Comparison of ENCODE assay signal across 33 mouse cellular contexts in genomic region chr3:28643252-28643947, GRCm38 (mm10). TPM values are rescaled to one million over a fixed set of nuclear protein-coding genes. Genes with fewer than 3 reads are reported as not detected.
DNase-seq lines count a peak whose midpoint lies in the region; ATAC-seq and TF ChIP-seq lines count a peak whose summit lies in the region.
"Had no signal": no experiment of that assay in that cellular context is flagged by ENCODE, and none has a peak within 500 bp of the region (broad histone marks: within the 10 kb centered on the region; RNA-seq: fewer than 3 reads in every experiment).

No protein-coding gene starts in this region.

- 82% methylated on average over 9 of the region's 9 CpGs for WGBS in midbrain, postnatal 0 days
- 86% methylated on average over 9 of the region's 9 CpGs for WGBS in midbrain, embryonic 11.5 days
- WGBS in hindbrain, embryonic 15.5 days: 70% methylated on average over 9 of the region's 9 CpGs

- H3K4me1 ChIP-seq in midbrain, postnatal 0 days (ENCODE audit: insufficient read depth, low read length): no peaks in the 10 kb centered on the region
- H3K4me1 ChIP-seq in midbrain, embryonic 11.5 days (ENCODE audit: control insufficient read depth, insufficient read depth, low read length): no peaks in the 10 kb centered on the region
- no peaks in the 10 kb centered on the region for H3K4me1 ChIP-seq in hindbrain, embryonic 15.5 days (replicated peaks)
- H3K4me1 ChIP-seq: embryonic facial prominence, embryonic 10.5 days; embryonic facial prominence, embryonic 15.5 days; kidney, embryonic 15.5 days; liver, embryonic 12.5 days; neural tube, embryonic 12.5 days had no signal

- H3K4me2 ChIP-seq in midbrain, postnatal 0 days (ENCODE audit: low read depth, low read length, poor library complexity, severe bottlenecking): no peak overlapping the region
- H3K4me2 ChIP-seq in midbrain, embryonic 11.5 days: no peak overlapping the region
- H3K4me2 ChIP-seq in hindbrain, embryonic 15.5 days: no peak overlapping the region
- H3K4me2 ChIP-seq: embryonic facial prominence, embryonic 15.5 days; forebrain, embryonic 13.5 days; heart, embryonic 12.5 days; kidney, embryonic 15.5 days; liver, embryonic 12.5 days; midbrain, embryonic 13.5 days; neural tube, embryonic 12.5 days had no signal

- no peaks in the 10 kb centered on the region for H3K27me3 ChIP-seq in midbrain, postnatal 0 days (ENCODE audit: insufficient read depth, low read length)
- no peaks in the 10 kb centered on the region for H3K27me3 ChIP-seq in midbrain, embryonic 11.5 days (ENCODE audit: control insufficient read depth, insufficient read depth, low read length)
- no peaks in the 10 kb centered on the region for H3K27me3 ChIP-seq in hindbrain, embryonic 15.5 days
- H3K27me3 ChIP-seq: CH12.LX; embryonic facial prominence, embryonic 15.5 days; forebrain, embryonic 13.5 days; heart, embryonic 12.5 days; kidney, embryonic 15.5 days; liver, embryonic 12.5 days; midbrain, embryonic 13.5 days; neural tube, embryonic 12.5 days had no signal

- no peaks in the 10 kb centered on the region for H3K9me3 ChIP-seq in midbrain, postnatal 0 days (ENCODE audit: low read length)
- H3K9me3 ChIP-seq in midbrain, embryonic 11.5 days (ENCODE audit: control insufficient read depth, low read length): no peaks in the 10 kb centered on the region
- H3K9me3 ChIP-seq in hindbrain, embryonic 15.5 days: no peaks in the 10 kb centered on the region
- H3K9me3 ChIP-seq: embryonic facial prominence, embryonic 10.5 days; embryonic facial prominence, embryonic 15.5 days; forebrain, embryonic 13.5 days; heart, embryonic 12.5 days; kidney, embryonic 15.5 days; liver, embryonic 12.5 days; midbrain, embryonic 13.5 days; neural tube, embryonic 12.5 days had no signal

- TF ChIP-seq CTCF in midbrain, postnatal 0 days (IDR thresholded peaks at IDR 0.05): no peak

- H3K36me3 ChIP-seq in midbrain, postnatal 0 days (ENCODE audit: insufficient read depth, low read length): peaks cover 22% of the 10 kb centered on the region
- H3K36me3 ChIP-seq in midbrain, embryonic 11.5 days (ENCODE audit: control insufficient read depth, insufficient read depth, low read length): no peaks in the 10 kb centered on the region
- peaks cover 35% of the 10 kb centered on the region for H3K36me3 ChIP-seq in hindbrain, embryonic 15.5 days
- H3K36me3 ChIP-seq: embryonic facial prominence, embryonic 10.5 days; embryonic facial prominence, embryonic 15.5 days; kidney, embryonic 15.5 days; liver, embryonic 12.5 days had no signal

- H3K27ac ChIP-seq in midbrain, postnatal 0 days (ENCODE audit: low read depth, low read length): no peak overlapping the region
- no peak overlapping the region for H3K27ac ChIP-seq in midbrain, embryonic 11.5 days (ENCODE audit: low read depth, low read length)
- H3K27ac ChIP-seq in hindbrain, embryonic 15.5 days (replicated peaks): peak overlapping the region; percentile 43
- H3K27ac ChIP-seq: embryonic facial prominence, embryonic 10.5 days; embryonic facial prominence, embryonic 15.5 days; forebrain, embryonic 13.5 days; heart, adult 2 months; kidney, embryonic 15.5 days; liver, embryonic 12.5 days; midbrain, embryonic 13.5 days; neural tube, embryonic 12.5 days had no signal

- H3K4me3 ChIP-seq in midbrain, postnatal 0 days (ENCODE audit: low read depth, low read length): no peak overlapping the region
- H3K4me3 ChIP-seq in midbrain, embryonic 11.5 days (ENCODE audit: low read depth, low read length): no peak overlapping the region
- H3K4me3 ChIP-seq in hindbrain, embryonic 15.5 days: no peak overlapping the region
- H3K4me3 ChIP-seq: embryonic facial prominence, embryonic 10.5 days; embryonic facial prominence, embryonic 15.5 days; forebrain, embryonic 13.5 days; heart, adult 2 months; heart, embryonic 12.5 days; kidney, embryonic 15.5 days; liver, embryonic 12.5 days; midbrain, embryonic 13.5 days; neural tube, embryonic 12.5 days had no signal

- H3K9ac ChIP-seq in midbrain, postnatal 0 days (replicated peaks; ENCODE audit: low read length, poor library complexity, severe bottlenecking): no peak overlapping the region
- H3K9ac ChIP-seq in midbrain, embryonic 11.5 days (ENCODE audit: low read length): no peak overlapping the region
- H3K9ac ChIP-seq in hindbrain, embryonic 15.5 days: no peak overlapping the region
- H3K9ac ChIP-seq: embryonic facial prominence, embryonic 15.5 days; forebrain, embryonic 13.5 days; heart, embryonic 12.5 days; kidney, embryonic 15.5 days; liver, embryonic 12.5 days; liver, postnatal 0 days; midbrain, embryonic 13.5 days; neural tube, embryonic 12.5 days had no signal

- DNase-seq in embryo, embryonic 10 days (ENCODE audit: low spot score): peak; percentile 8
- DNase-seq in embryo, embryonic 9.5 days (ENCODE audit: extremely low spot score): no peak
- peak; percentile 23 for DNase-seq in midbrain, postnatal 0 days (ENCODE audit: low spot score)
- DNase-seq in midbrain, embryonic 11.5 days (ENCODE audit: low spot score, missing footprints): no peak
- DNase-seq in adrenal gland, postnatal 14 days: no peak
- DNase-seq in urinary bladder, postnatal 4 days (ENCODE audit: low spot score in 2 of 2): no peak
- no peak for DNase-seq in layer of hippocampus, adult 18-20 months (ENCODE audit: low spot score in 2 of 2)
- DNase-seq: adrenal gland, postnatal 10 days; cerebellum, adult 8-10 months; cerebellum, postnatal 25 days; heart, adult 2 months; heart, postnatal 4 days; layer of hippocampus, postnatal 36 days; left cerebral cortex, postnatal 4 days; liver, postnatal 0 days; lung, postnatal 36 days; right cerebral cortex, adult 18-20 months; spleen, adult 18-20 months; thymus, postnatal 14 days had no signal

- ATAC-seq in midbrain, postnatal 0 days (ENCODE audit: low FRiP score): peak; percentile 38; the same call in 1 of the 2 replicates
- ATAC-seq in midbrain, embryonic 11.5 days (ENCODE audit: low FRiP score): no peak
- ATAC-seq in hindbrain, embryonic 15.5 days (ENCODE audit: low FRiP score, low read depth): peak; percentile 57
- ATAC-seq: forebrain, embryonic 13.5 days; liver, embryonic 12.5 days; liver, postnatal 0 days had no signal

RNA-seq across cellular contexts. Expression of gene Slc2a2, which starts 54.3 kb away (rescaled TPM):
- not detected in 2 replicates for total RNA-seq in midbrain, postnatal 0 days (2014; rRNA removed)
- not detected in 2 replicates for polyA plus RNA-seq in midbrain, postnatal 0 days (2015; fragmentation: Nextera tagmentation; extraction: Ambion mirVana)
- polyA plus RNA-seq in midbrain, embryonic 11.5 days (2014; fragmentation: Nextera tagmentation; extraction: Ambion mirVana): not detected in 2 replicates
- polyA plus RNA-seq in hindbrain, embryonic 15.5 days (2015; fragmentation: Nextera tagmentation; extraction: Ambion mirVana): 0.08 TPM in 1 of 2 replicates, not detected in the other
- total RNA-seq in adrenal gland, postnatal 14 days (2021): 1.7 and 24.3 TPM in 2 replicates
- not detected for total RNA-seq in layer of hippocampus, adult 18-20 months (2021)
- total RNA-seq: CH12.LX; ES-E14; gastrocnemius, adult 8-10 months; heart, postnatal 4 days; layer of hippocampus, postnatal 36 days; left cerebral cortex, postnatal 4 days; megakaryocyte, adult 5-6 weeks had no signal
- polyA plus RNA-seq: C2C12; midbrain, embryonic 13.5 days had no signal

Comparison
In these comparisons a context has a peak if more than half of its experiments do, and no peak if none do; other contexts are left out.
1. DNase-seq: peak in embryo, embryonic 10 days (single experiment) and midbrain, postnatal 0 days (single experiment); none in embryo, embryonic 9.5 days (single experiment), midbrain, embryonic 11.5 days (single experiment), adrenal gland, postnatal 14 days (single experiment), urinary bladder, postnatal 4 days (0 of 2) and layer of hippocampus, adult 18-20 months (0 of 2).